Mouse (Mus musculus) heart, embryonic 12.5 days (tissue): ENCODE measurements at regions not wholly inside any gene's neighbourhood (a gene's known extent, or its start where the extent isn't known, plus 50 kb on each side); places are given as distances from the start of the nearest gene placed in this dataset.

ENCODE experiments used
- ATAC-seq: fragments of 200-750 bp; cut with Nextera tagmentation; 2 replicates; pipeline ENCODE4 v1.8.0; 2017; ENCODE audit warnings: moderate TSS enrichment, moderate library complexity; ENCODE audit not compliant: insufficient number of reproducible peaks, low FRiP score
- H3K27ac ChIP-seq: fragments of 300-500 bp; sonication (generic); 2 replicates; pipeline ENCODE4 v1.5.1; 2016; ENCODE audit warnings: mild to moderate bottlenecking, moderate library complexity; ENCODE audit not compliant: poor library complexity, severe bottlenecking
- H3K27me3 ChIP-seq: fragments of 300-500 bp; sonication (generic); replicated peaks from 2 replicates; pipeline ENCODE4 v1.6.1; 2016; ENCODE audit warnings: mild to moderate bottlenecking, moderate library complexity
- H3K36me3 ChIP-seq: fragments of 300-500 bp; sonication (generic); 2 replicates; pipeline ENCODE4 v1.6.1; 2016; ENCODE audit warnings: mild to moderate bottlenecking, moderate library complexity
- H3K4me1 ChIP-seq: fragments of 300-500 bp; sonication (generic); replicated peaks from 2 replicates; pipeline ENCODE4 v1.6.1; 2016; ENCODE audit warnings: mild to moderate bottlenecking
- H3K4me2 ChIP-seq: fragments of 300-500 bp; sonication (generic); 2 replicates; pipeline ENCODE4 v1.6.1; 2016; ENCODE audit warnings: mild to moderate bottlenecking, moderate library complexity
- H3K4me3 ChIP-seq: fragments of 300-500 bp; sonication (generic); 2 replicates; pipeline ENCODE4 v1.5.1; 2016; ENCODE audit warnings: mild to moderate bottlenecking
- H3K9ac ChIP-seq: fragments of 300-500 bp; sonication (generic); 2 replicates; pipeline ENCODE4 v1.6.1; 2016; ENCODE audit warnings: mild to moderate bottlenecking, moderate library complexity
- H3K9me3 ChIP-seq: fragments of 300-500 bp; sonication (generic); replicated peaks from 2 replicates; pipeline ENCODE4 v1.6.1; 2016; ENCODE audit warnings: mild to moderate bottlenecking, moderate library complexity
- WGBS: fragments of 180-500 bp; shearing (Covaris S2); methylation state at CpG from one replicate; pipeline ENCODE4 v1.1.7; 2016; 5-methylcytosine and 5-hydroxymethylcytosine counted together

DNA sequence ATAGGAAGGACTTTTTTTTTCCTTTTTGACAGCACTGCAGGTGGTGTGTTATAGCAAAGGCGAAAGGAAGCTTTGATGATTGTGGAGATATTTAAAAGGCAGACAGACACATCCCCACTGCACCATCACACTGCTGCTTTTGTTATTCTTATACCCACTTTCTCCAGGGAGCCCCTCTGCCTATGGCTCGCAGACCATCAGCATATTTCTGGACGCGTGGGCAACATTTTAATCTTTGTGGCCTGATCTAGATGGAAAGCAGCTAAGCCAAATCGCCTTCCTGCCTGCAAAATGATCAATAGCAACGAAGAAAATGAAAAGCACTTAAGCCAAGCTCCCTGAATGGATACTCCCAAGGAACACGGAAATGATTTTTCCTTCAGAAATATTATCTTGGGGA is 1054.0 kb downstream of the Synb start:
- no peak overlapping the region for H3K4me2 ChIP-seq
- H3K9ac ChIP-seq = no peak overlapping the region
- no peaks in the 10 kb centered on the region for H3K27me3 ChIP-seq
- WGBS = 81% methylated on average over 7 of the region's 7 CpGs
- H3K36me3 ChIP-seq = no peaks in the 10 kb centered on the region
- H3K27ac ChIP-seq = no peak overlapping the region
- H3K9me3 ChIP-seq = no peaks in the 10 kb centered on the region
- H3K4me1 ChIP-seq = no peaks in the 10 kb centered on the region
- no peak overlapping the region for H3K4me3 ChIP-seq
- no peak for ATAC-seq

DNA sequence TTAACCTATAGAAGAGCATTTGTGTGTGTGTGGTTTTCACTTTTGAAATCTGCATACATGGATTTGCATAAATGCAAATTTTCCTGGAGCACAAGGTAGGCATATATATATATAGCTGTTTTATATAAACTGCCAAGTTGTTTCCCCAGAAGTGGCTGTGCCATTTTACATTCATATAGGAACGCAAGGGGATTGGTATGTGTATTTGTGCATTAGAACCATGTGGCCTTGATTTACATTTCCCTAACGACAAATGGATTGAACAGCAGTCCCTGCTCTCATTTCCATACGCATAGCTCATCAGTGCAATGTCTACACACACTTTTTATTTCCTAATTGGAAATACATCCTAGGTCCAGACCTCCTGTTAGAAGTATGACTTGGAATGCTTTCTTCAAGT is 1069.9 kb downstream of the Synb start:
- Histone ChIP-seq H3K27ac (no peak overlapping the region), H3K36me3 (no peaks in the 10 kb centered on the region), H3K9ac (no peak overlapping the region), H3K27me3 (no peaks in the 10 kb centered on the region), H3K4me1 (peaks cover 7% of the 10 kb centered on the region; the same call in 1 of the 2 replicates), H3K4me3 (no peak overlapping the region), H3K4me2 (no peak overlapping the region), H3K9me3 (no peaks in the 10 kb centered on the region)
- ATAC-seq = no peak
- WGBS = 76% methylated on average over 3 of the region's 3 CpGs

DNA sequence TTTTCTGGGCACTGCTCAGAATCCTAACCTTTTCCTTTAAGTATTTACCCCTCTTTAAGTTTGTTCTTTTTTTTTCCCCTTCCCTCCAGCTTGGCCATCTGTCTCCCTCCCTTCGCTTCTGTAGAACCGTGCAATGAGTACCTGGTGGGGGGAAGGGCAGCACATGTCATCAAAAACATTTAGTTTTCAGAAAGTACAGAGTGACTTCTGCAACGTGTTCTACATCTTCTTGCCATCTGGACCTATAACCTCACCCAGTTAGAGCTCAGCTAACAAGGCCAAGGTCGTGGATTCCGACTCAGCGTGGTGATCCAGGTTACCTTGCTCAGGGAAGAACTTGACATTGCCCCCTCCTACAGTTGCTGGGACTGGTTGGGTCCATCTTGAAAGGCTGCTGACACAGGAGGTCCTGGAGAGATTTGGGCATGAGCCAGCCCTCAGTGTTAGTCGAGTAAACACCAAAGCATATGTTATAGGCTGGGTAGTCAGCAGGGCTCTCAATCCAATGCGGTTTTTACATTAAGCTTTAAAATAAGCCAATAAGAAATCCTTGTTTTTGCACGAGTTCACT is 1075.0 kb downstream of the Synb start:
- no peak overlapping the region for H3K4me2 ChIP-seq
- H3K4me3 ChIP-seq = no peak overlapping the region
- peaks cover 21% of the 10 kb centered on the region for H3K4me1 ChIP-seq
- WGBS = 75% methylated on average over 9 of the region's 9 CpGs
- H3K9me3 ChIP-seq = no peaks in the 10 kb centered on the region
- H3K27ac ChIP-seq = no peak overlapping the region; the same call in 1 of the 2 replicates
- H3K9ac ChIP-seq = no peak overlapping the region
- no peak for ATAC-seq
- H3K27me3 ChIP-seq = no peaks in the 10 kb centered on the region
- H3K36me3 ChIP-seq = no peaks in the 10 kb centered on the region

DNA sequence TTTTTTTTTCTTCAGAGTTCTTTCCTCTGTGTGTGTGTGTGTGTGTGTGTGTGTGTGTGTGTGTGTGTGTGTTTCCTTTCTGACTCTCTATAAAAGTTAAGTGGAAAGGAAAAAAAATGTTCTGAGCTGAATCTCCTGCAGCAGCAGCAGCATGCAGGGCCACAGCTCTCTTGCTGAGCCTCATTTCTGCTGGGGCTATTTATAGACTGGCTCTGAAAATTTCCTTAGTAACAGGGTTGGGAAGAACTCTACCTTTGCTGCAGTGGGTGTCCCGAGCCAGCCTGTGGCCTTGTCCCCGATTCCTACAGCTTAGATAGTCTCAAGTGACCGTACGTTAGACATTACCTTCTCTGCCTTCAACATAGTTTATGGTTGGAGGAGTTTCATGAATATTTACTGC is 1075.6 kb downstream of the Synb start:
- peak overlapping the region; percentile 60; the same call in 1 of the 2 replicates for H3K27ac ChIP-seq
- 41% methylated on average over 4 of the region's 4 CpGs for WGBS
- H3K4me3 ChIP-seq = no peak overlapping the region
- H3K36me3 ChIP-seq = no peaks in the 10 kb centered on the region
- ATAC-seq = no peak
- H3K4me1 ChIP-seq = peaks cover 21% of the 10 kb centered on the region
- H3K9me3 ChIP-seq = no peaks in the 10 kb centered on the region
- peak overlapping the region; percentile 19; the same call in 1 of the 2 replicates for H3K4me2 ChIP-seq
- no peak overlapping the region for H3K9ac ChIP-seq
- no peaks in the 10 kb centered on the region for H3K27me3 ChIP-seq

DNA sequence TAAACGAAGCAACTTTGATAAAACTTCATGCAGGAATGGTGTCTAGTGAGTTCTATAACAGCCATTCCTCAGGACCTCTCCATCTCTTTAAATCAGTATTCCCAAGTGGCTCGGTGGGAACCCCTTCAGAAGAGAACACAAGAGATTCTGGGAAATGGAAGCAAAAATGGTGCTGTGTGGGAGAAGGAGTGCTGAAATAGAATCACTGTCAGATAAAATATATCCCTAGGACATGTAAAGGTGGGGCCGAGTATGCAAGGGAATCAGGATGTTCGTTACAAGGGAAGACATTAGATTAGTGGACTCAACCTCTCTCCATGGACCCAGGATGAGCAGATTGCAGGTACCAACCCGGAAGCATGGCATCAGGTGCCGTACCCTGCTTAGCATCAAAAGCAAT is 1076.1 kb downstream of the Synb start:
- Histone ChIP-seq H3K36me3 (no peaks in the 10 kb centered on the region), H3K4me1 (peaks cover 21% of the 10 kb centered on the region), H3K9ac (no peak overlapping the region), H3K9me3 (no peaks in the 10 kb centered on the region), H3K4me3 (no peak overlapping the region), H3K27ac (peak overlapping the region; percentile 60; the same call in 1 of the 2 replicates), H3K4me2 (peak overlapping the region; percentile 19; the same call in 1 of the 2 replicates), H3K27me3 (no peaks in the 10 kb centered on the region)
- WGBS = 58% methylated on average over 6 of the region's 6 CpGs
- no peak for ATAC-seq

DNA sequence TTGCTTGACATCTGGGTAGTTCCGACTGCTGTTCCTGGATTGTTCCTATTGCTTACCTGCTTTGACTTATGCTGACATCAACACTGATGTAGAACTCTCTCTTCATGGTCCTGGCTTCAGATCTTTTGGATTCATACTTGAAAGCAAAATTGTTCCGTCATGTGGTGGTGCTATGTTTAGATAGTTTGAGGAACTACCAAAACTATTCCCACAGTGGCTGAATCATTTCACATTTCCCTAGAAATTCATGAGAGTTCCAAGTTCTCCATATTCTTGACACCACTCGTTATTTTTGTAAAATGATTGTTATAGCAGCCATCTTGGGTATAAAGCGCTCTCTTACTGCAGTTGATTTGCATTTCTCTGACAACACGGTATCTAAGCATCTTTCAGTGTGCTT is 1080.2 kb downstream of the Synb start:
- Histone ChIP-seq H3K4me3 (no peak overlapping the region), H3K9me3 (no peaks in the 10 kb centered on the region), H3K4me2 (no peak overlapping the region), H3K9ac (no peak overlapping the region), H3K4me1 (peaks cover 11% of the 10 kb centered on the region), H3K27ac (no peak overlapping the region), H3K27me3 (no peaks in the 10 kb centered on the region), H3K36me3 (no peaks in the 10 kb centered on the region)
- no peak for ATAC-seq
- WGBS = 84% methylated on average over 5 of the region's 5 CpGs

DNA sequence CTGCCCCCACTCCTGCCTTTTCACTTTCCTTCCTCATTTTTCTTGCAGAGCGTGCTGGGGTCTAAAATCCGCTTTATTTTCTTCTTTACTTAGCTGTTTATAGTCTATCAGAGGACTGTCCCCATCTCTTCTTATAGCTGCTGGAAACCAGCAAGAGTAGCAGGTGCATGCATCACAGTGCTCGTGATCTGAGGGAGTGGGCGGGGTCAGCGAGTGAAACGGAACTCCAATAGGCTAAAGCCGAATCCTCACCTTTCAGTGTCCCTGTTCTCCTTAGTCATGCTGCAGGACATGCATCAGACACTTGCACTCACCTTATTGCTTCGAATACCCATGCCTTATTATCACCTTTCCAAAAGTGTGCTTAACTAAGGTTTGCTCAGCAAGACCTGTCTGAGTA is 1095.3 kb downstream of the Synb start:
- Histone ChIP-seq H3K4me3 (no peak overlapping the region), H3K4me1 (peaks cover 14% of the 10 kb centered on the region), H3K4me2 (peak overlapping the region; percentile 38), H3K36me3 (no peaks in the 10 kb centered on the region), H3K9ac (no peak overlapping the region), H3K27me3 (0 out of 2 replicates have a peak, but pooled peaks cover 3% of the 10 kb centered on the region), H3K27ac (no peak overlapping the region), H3K9me3 (no peaks in the 10 kb centered on the region)
- WGBS = 10% methylated on average over 8 of the region's 8 CpGs
- no peak for ATAC-seq

DNA sequence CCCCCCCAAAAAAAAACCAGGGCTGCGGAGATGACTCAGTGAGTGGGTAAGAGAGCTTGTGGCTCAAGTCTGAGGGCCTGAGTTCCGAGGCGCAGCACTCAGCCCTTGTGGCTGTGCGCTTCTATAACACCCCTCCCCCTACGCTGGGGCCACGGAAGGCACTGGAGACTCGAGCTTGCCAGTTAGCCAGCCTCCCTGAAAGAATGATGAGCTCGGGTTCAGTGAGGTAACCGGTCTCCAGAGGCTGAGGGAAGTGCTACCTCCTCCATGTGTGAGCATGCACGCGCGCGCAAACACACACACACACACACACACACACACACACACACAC is 1096.7 kb downstream of the Synb start:
- no peak overlapping the region for H3K9ac ChIP-seq
- H3K36me3 ChIP-seq = no peaks in the 10 kb centered on the region
- peaks cover 14% of the 10 kb centered on the region for H3K4me1 ChIP-seq
- H3K27ac ChIP-seq = no peak overlapping the region
- peak overlapping the region; percentile 41 for H3K4me2 ChIP-seq
- H3K9me3 ChIP-seq = no peaks in the 10 kb centered on the region
- no peak overlapping the region for H3K4me3 ChIP-seq
- no peak for ATAC-seq
- H3K27me3 ChIP-seq = 0 out of 2 replicates have a peak, but pooled peaks cover 3% of the 10 kb centered on the region
- WGBS = 1% methylated on average over 8 of the region's 13 CpGs

DNA sequence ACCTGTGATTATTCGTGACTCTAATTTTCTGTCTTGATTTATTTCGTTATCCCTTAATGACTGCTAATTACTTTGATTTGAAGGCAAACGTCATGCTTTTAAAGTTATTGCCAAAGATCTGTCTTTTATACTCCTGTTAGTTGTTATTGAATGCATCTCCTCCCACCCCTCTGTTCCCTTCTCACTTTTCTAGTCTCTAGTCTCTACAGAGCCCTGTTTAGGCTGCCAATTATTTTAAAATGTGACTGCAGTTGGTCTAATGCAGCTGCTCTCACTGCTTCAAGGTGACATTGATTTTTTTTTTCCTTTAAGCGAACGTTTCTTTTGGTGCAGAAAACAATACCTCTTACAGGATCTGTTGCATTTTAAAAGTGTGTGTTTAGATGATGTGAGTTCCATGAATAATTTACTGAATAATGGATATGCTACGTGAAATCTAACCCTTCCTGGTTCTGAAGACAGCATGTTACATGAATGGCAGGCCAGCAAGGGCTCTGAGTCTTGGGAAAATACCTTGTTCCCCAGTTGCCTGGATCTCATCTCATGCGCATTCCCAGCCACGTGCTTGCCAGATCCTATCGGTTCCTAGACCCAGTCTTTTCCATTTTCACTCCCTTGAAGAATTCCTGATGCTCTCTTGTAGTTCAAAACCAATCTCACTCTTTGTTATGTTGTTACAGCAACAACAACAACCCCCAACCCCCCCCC is 1097.2 kb downstream of the Synb start:
- peak overlapping the region; percentile 41 for H3K4me2 ChIP-seq
- no peak overlapping the region for H3K9ac ChIP-seq
- H3K27ac ChIP-seq = no peak overlapping the region
- H3K36me3 ChIP-seq = no peaks in the 10 kb centered on the region
- no peak for ATAC-seq
- peaks cover 14% of the 10 kb centered on the region for H3K4me1 ChIP-seq
- no peaks in the 10 kb centered on the region for H3K9me3 ChIP-seq
- 0 out of 2 replicates have a peak, but pooled peaks cover 3% of the 10 kb centered on the region for H3K27me3 ChIP-seq
- WGBS = 39% methylated on average over 9 of the region's 9 CpGs
- no peak overlapping the region for H3K4me3 ChIP-seq

DNA sequence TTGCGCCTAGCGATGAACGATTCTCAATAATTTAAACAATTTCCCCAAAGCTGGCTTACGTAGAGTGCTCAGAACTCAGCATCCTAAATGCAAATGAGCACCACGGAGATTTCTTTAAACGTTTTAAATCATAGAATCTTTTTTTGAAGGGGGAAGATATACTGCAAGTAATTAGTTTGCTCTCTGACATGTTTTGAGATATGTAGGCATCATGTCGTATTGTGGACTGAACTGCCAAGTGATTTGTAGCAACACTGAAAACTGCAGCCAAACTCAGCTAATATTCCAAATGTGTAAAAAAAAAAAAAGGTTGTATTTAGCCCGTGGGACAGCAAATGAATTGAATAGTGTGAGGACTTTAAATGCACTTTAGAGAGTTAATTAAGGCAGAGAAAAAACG is 1097.9 kb downstream of the Synb start:
- Histone ChIP-seq H3K27ac (no peak overlapping the region), H3K36me3 (no peaks in the 10 kb centered on the region), H3K9ac (no peak overlapping the region), H3K4me2 (no peak overlapping the region), H3K4me1 (peaks cover 14% of the 10 kb centered on the region), H3K9me3 (no peaks in the 10 kb centered on the region), H3K27me3 (0 out of 2 replicates have a peak, but pooled peaks cover 3% of the 10 kb centered on the region), H3K4me3 (no peak overlapping the region)
- 72% methylated on average over 9 of the region's 9 CpGs for WGBS
- no peak for ATAC-seq

DNA sequence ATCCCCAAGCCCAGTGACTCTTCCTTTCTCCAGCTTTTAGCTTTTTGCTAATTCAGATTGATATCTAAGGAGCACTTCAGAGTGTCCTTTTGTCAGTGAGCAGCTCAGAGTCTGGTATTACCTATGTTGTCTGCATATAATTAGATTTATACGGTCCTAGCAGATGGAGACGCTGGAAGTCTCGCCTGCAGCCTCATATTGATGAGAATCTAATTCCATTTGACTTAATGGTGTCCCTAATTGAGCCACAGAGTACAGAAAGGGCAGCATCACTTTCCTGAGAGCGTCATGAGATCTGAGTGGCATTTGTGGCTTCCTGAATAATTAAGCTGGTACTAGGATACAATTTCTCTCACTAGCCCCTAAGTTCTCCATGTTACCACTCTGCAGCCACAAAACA is 1104.2 kb downstream of the Synb start:
- H3K4me3 ChIP-seq = no peak overlapping the region
- H3K36me3 ChIP-seq = no peaks in the 10 kb centered on the region
- WGBS = 71% methylated on average over 4 of the region's 4 CpGs
- no peak overlapping the region for H3K4me2 ChIP-seq
- no peaks in the 10 kb centered on the region for H3K27me3 ChIP-seq
- no peak overlapping the region for H3K27ac ChIP-seq
- no peak for ATAC-seq
- no peak overlapping the region for H3K9ac ChIP-seq
- H3K9me3 ChIP-seq = no peaks in the 10 kb centered on the region
- H3K4me1 ChIP-seq = no peaks in the 10 kb centered on the region

DNA sequence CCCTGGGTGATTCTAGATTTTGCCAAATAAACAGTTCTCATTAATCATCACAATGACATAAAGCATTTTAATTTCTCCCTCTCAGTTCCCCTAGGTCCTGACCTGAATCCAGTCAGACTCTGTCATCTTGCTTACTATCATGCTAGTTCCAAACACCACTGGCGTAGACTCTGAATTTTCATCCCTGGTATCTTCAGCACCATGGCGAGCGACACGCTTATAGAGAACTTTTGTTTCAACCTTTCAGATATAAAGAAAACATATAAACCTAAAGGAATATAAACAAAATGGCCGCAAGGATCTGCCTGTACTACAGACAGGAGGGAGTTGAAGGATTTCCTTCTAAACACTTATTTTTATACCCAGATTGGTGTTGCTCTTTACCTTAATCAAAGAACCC is 1105.8 kb downstream of the Synb start:
- Histone ChIP-seq H3K9ac (no peak overlapping the region), H3K27me3 (no peaks in the 10 kb centered on the region), H3K4me2 (no peak overlapping the region), H3K4me3 (no peak overlapping the region), H3K36me3 (no peaks in the 10 kb centered on the region), H3K9me3 (no peaks in the 10 kb centered on the region), H3K4me1 (no peaks in the 10 kb centered on the region), H3K27ac (no peak overlapping the region)
- 60% methylated on average over 5 of the region's 5 CpGs for whole genome bisulfite sequencing
- ATAC-seq = no peak
